Mouse (Mus musculus) regulatory T cell (primary cell): ENCODE measurements around the gene Pspn.

Source experiments
- in situ Hi-C: fragments of 300-600 bp; cut with MboI, MseI; formaldehyde crosslinking; loops from one replicate; pipeline ENCODE4 v1.15.1; 2025; ENCODE audit warnings: high pct_unique_total_duplicates

Gene Pspn

GRCm38 (mm10) chr17:56999968-57000609 lies at the start of gene Pspn:
Gene Pspn (minus strand): TSS chr17:57000018.
- in situ Hi-C loops = loop anchor here (5.0 kb wide), 1 partner anchor 247 kb away; the partner anchor contains the start of genes Gpr108 and Trip10

- in situ Hi-C loops = no loop called here
Measured at GRCm38 (mm10) chr17:57048816-57049215, 49.0 kb upstream of the Pspn start.

- in situ Hi-C loops = no loop called here
Measured at GRCm38 (mm10) chr17:57047406-57047805, 47.6 kb upstream of the Pspn start.

- in situ Hi-C loops = no loop called here
Measured at GRCm38 (mm10) chr17:57041554-57041953, 41.7 kb upstream of the Pspn start, which contains the start of gene Slc25a41. Gene Slc25a41 (minus strand): TSS chr17:57041654.

DNA sequence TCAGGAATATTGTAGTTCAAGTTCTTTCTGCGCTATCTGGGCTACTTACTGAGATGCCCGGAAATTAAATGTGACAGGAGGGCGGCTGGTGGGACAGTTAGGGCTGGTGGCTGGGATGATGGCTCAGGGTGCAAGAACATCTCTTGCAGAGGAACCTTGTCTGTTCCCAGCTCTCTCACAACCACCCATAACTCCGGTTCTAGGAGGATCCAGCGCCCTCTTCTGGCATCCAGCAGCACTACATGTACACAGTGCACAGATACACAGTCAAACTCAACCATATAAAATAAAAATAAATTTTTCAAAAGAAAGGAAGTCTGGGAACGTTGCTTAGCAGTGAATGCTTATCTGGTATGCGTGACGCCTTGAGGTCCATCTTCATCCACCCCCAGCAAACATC lies 39.2 kb upstream of the Pspn start:
- in situ Hi-C loops = no loop called here

DNA sequence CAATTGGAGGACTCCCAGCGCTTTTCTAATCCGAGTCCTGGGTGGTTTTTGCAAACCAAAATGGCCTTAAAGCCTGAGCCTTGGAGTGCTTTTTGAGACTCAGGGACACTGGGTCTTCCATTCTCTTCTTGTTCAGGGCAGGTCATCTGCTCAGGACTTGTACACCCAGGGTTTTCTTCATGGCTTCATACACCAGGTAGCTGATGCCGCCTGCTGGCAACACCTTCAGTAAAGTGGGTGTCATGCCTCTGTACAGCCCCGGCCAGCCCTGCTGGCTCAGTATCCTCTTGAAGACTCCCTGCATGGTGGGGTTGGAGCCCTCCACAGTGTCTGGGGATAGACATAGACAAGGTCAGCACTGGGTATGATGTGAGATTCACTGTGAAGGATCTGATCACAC lies 33.0 kb upstream of the Pspn start:
- in situ Hi-C loops = no loop called here

DNA sequence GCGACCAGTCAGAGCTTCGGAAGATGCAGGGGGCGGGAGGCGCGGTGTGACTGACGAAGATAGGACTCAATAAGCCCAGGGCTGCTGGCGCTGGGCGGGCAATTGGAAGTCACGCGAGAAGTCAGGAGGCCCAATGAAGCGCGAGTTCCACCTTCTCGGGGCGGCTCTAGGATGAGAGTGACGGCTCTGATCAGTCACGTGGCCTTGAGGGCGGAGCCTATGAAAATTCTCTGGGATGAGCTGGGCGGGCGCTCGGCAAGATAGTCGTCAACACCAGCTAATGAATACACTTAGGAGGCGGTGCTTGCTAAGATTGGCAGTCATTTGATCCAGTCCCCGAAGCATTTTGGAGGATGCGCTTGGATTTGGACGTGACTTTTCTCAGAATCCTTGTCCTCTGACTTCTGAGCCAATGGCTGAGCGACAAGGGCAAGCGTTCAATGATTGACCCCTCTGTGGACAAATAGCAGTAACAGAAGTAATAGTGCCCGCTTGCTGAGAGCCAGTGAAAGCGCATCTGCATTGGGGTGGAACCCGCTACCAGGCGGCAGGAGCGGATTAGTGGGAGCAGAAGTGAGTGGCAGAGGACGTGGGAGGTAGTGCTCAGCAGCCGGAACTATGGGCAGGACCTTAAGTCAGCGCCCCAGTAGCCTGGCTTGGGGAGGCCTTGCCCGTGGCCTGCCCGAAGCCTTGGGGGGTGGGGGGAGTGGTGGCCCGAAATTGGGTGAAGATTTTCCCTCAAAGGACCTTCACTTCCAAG lies 32.0 kb upstream of the Pspn start:
- in situ Hi-C loops = no loop called here

DNA sequence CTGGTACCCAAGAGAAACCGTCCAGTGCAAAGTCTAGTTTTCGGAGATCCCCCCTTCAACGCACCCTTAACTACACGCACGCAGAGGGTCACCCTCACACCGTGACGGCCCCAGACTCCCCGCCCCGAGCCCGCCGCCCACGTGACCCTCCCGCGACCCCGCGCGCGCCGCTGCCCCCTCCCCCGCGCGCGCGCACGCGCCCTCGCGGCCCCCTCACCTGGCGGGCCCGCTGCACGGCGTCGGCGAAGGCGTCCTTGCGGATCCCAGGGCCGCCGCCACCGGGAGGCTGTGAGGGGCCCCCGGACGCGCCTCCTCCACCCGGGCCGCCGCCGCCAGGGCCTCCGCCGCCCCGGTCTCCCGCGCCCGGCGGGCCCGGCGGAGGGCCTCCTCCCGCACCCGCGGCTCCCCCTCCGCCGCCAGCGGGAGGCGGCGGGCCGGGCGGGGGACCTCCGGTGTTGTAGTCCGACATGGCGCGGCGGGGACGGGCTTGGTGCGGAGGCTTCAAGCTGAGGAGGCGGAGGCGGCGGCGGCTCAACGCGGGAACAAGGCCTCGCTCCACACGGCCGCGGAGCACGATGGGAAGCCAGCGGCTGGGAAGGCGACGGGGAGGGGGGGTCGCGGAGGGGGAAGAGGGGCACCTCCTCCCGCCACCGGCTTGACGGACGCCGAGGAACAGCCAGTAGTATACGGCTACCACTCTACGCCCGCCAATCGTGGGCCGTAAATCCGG lies 31.3 kb upstream of the Pspn start, which contains the start of gene Khsrp:
Gene Khsrp, minus strand, starts transcription at position 592 of the 730 bp plus-strand sequence.
- in situ Hi-C loops = no loop called here

- in situ Hi-C loops = no loop called here
Measured at GRCm38 (mm10) chr17:57029691-57030090, 29.9 kb upstream of the Pspn start.

- in situ Hi-C loops = no loop called here
Measured at GRCm38 (mm10) chr17:57027471-57027870, 27.7 kb upstream of the Pspn start.

DNA sequence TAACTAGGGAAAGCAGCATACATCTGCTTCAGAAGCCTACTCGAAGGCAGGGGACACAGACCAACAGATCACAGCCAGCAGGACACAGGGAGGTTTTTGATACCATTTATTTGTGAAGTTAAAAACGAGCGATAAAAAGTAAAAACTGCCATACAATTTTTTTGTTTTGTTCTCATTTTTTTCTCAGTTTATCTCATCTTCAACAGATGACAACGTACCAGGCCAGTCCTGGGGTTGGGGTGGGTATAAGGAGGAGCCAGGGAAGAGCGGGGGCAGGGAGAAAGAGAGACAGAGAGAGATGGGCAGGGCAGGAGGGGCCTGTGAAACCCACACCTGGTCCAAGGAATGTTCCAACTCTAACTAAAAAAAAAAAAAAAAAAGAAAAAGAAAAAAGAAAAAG lies 21.1 kb upstream of the Pspn start:
- in situ Hi-C loops = no loop called here

- in situ Hi-C loops = no loop called here
Measured at GRCm38 (mm10) chr17:57019693-57020092, 19.9 kb upstream of the Pspn start.

- in situ Hi-C loops = no loop called here
Measured at GRCm38 (mm10) chr17:57012245-57012795, 12.5 kb upstream of the Pspn start.

- in situ Hi-C loops = no loop called here
Measured at GRCm38 (mm10) chr17:57011236-57012141, 11.7 kb upstream of the Pspn start, which contains the start of the genes Gtf2f1 and Gm17949. Gene Gtf2f1 (minus strand): TSS chr17:57011288. Gene Gm17949 (plus strand): TSS chr17:57011469.

DNA sequence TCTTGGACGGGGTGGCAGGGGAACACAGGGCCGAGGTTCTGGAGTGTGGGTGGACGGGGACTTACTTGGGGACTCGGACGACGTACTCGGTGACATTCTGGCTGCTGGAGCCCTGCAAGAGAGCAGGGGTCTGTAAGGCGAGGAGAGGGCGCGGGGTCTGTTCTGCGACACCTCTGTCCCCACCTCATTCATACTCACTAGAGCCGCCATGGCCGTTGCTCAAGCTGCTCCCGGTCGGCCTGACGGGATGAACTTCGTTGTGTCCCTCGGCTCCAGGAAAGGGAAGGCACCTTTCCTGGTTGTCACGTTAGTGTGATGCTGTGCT lies 11.1 kb upstream of the Pspn start:
- in situ Hi-C loops = no loop called here

GRCm38 (mm10) chr17:57007137-57007905 lies 7.5 kb upstream of the Pspn start:
- in situ Hi-C loops = no loop called here

DNA sequence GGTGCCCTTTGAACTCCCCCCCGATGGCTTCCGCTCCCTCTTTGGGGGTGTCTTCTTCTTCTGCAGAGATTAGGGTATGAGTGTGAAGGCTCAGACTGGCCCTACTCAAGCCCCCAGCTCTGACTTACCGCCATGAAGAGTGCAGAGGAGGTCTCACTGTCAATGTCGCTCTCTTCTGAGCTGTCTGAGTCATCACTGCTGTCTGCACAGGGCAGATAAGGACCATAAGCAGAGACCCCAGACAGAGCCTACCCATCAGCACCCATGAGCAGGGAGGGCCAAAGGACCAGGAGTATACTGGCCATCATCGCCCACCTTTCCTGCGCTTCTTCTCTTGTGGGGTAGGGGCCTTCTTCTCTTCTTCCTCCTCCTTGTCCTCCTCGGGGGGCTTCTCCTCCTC lies 4.2 kb upstream of the Pspn start:
- in situ Hi-C loops = no loop called here

- in situ Hi-C loops = no loop called here
Measured at GRCm38 (mm10) chr17:57001228-57001627, 1.4 kb upstream of the Pspn start.

GRCm38 (mm10) chr17:56999414-56999813 lies 404 bp downstream of the Pspn start:
- in situ Hi-C loops = loop anchor here (5.0 kb wide), 1 partner anchor 248 kb away; the partner anchor contains the start of genes Gpr108 and Trip10
